Mouse (Mus musculus) heart, embryonic 10.5 days (tissue): ENCODE measurements at regions not wholly inside any gene's neighbourhood (a gene's known extent, or its start where the extent isn't known, plus 50 kb on each side); places are given as distances from the start of the nearest gene placed in this dataset.
"Not testable (repeated sequence)": the region's sequence is repeated elsewhere in the genome, so short reads cannot be mapped to it uniquely, and the experiment has no call there.

ENCODE experiments used
- DNase-seq: peaks from one replicate; pipeline ENCODE4 v3.0.0-alpha.2; 2017; ENCODE audit warnings: low spot score
- H3K27ac ChIP-seq: fragments of 300-500 bp; sonication (generic); 2 replicates; pipeline ENCODE4 v1.5.1; 2016; ENCODE audit warnings: mild to moderate bottlenecking
- H3K27me3 ChIP-seq: fragments of 300-500 bp; sonication (generic); 2 replicates; pipeline ENCODE4 v1.6.1; 2016; ENCODE audit warnings: mild to moderate bottlenecking; ENCODE audit not compliant: poor library complexity, insufficient read depth, severe bottlenecking
- H3K36me3 ChIP-seq: fragments of 300-500 bp; sonication (generic); 2 replicates; pipeline ENCODE4 v1.6.1; 2016; ENCODE audit warnings: mild to moderate bottlenecking, moderate library complexity
- H3K4me1 ChIP-seq: fragments of 300-500 bp; sonication (generic); 2 replicates; pipeline ENCODE4 v1.6.1; 2016; ENCODE audit warnings: mild to moderate bottlenecking
- H3K4me3 ChIP-seq: fragments of 300-500 bp; sonication (generic); 2 replicates; pipeline ENCODE4 v1.5.1; 2016; ENCODE audit warnings: mild to moderate bottlenecking, moderate library complexity
- H3K9me3 ChIP-seq: fragments of 300-500 bp; sonication (generic); 2 replicates; pipeline ENCODE4 v1.6.1; 2016; ENCODE audit warnings: mild to moderate bottlenecking, moderate library complexity
- WGBS: fragments of 180-500 bp; shearing (Covaris S2); methylation state at CpG from one replicate; pipeline ENCODE4 v1.1.7; 2016; 5-methylcytosine and 5-hydroxymethylcytosine counted together

GRCm38 (mm10) chr9:27515427-27516110 lies 119.0 kb downstream of the Spata19 start:
- no peak for DNase-seq
- Histone ChIP-seq H3K27ac (no peak overlapping the region), H3K36me3 (no peaks in the 10 kb centered on the region), H3K27me3 (no peaks in the 10 kb centered on the region), H3K4me3 (no peak overlapping the region), H3K9me3 (no peaks in the 10 kb centered on the region), H3K4me1 (no peaks in the 10 kb centered on the region)
- 91% methylated on average over 4 of the region's 4 CpGs for WGBS

- Histone ChIP-seq H3K27ac (no peak overlapping the region), H3K4me3 (no peak overlapping the region), H3K4me1 (no peaks in the 10 kb centered on the region), H3K27me3 (no peaks in the 10 kb centered on the region), H3K36me3 (no peaks in the 10 kb centered on the region), H3K9me3 (no peaks in the 10 kb centered on the region)
- no peak for DNase-seq
- 48% methylated on average over 4 of the region's 4 CpGs for whole genome bisulfite sequencing
Observed at GRCm38 (mm10) chr9:27518031-27518430, 121.4 kb downstream of the Spata19 start.

- WGBS: 72% methylated on average over 5 of the region's 5 CpGs
- Histone ChIP-seq H3K4me3 (no peak overlapping the region), H3K9me3 (no peaks in the 10 kb centered on the region), H3K4me1 (no peaks in the 10 kb centered on the region), H3K36me3 (no peaks in the 10 kb centered on the region), H3K27ac (no peak overlapping the region), H3K27me3 (no peaks in the 10 kb centered on the region)
- DNase-seq: no peak
Observed at GRCm38 (mm10) chr9:27519711-27520110, 123.1 kb downstream of the Spata19 start.

GRCm38 (mm10) chr9:27521181-27521580 lies 124.6 kb downstream of the Spata19 start:
- H3K27ac ChIP-seq: no peak overlapping the region
- H3K36me3 ChIP-seq: no peaks in the 10 kb centered on the region
- no peaks in the 10 kb centered on the region for H3K9me3 ChIP-seq
- 61% methylated on average over 3 of the region's 3 CpGs for WGBS
- no peaks in the 10 kb centered on the region for H3K4me1 ChIP-seq
- H3K4me3 ChIP-seq: no peak overlapping the region
- DNase-seq: no peak
- H3K27me3 ChIP-seq: no peaks in the 10 kb centered on the region

GRCm38 (mm10) chr9:27526681-27527080 lies 130.1 kb downstream of the Spata19 start:
- Histone ChIP-seq H3K4me3 (no peak overlapping the region), H3K27me3 (no peaks in the 10 kb centered on the region), H3K36me3 (no peaks in the 10 kb centered on the region), H3K4me1 (no peaks in the 10 kb centered on the region), H3K27ac (no peak overlapping the region), H3K9me3 (no peaks in the 10 kb centered on the region)
- WGBS: 84% methylated on average over 3 of the region's 3 CpGs
- no peak for DNase-seq

- Histone ChIP-seq H3K27me3 (no peaks in the 10 kb centered on the region), H3K27ac (no peak overlapping the region), H3K4me1 (no peaks in the 10 kb centered on the region), H3K4me3 (no peak overlapping the region), H3K36me3 (no peaks in the 10 kb centered on the region), H3K9me3 (no peaks in the 10 kb centered on the region)
- no peak for DNase-seq
- 57% methylated on average over 5 of the region's 5 CpGs for WGBS
Observed at GRCm38 (mm10) chr9:27538480-27538879, 141.9 kb downstream of the Spata19 start.

GRCm38 (mm10) chr9:27541585-27542151 lies 145.1 kb downstream of the Spata19 start:
- DNase-seq: no peak
- no peak overlapping the region for H3K27ac ChIP-seq
- no peaks in the 10 kb centered on the region for H3K27me3 ChIP-seq
- H3K9me3 ChIP-seq: no peaks in the 10 kb centered on the region
- H3K4me3 ChIP-seq: no peak overlapping the region
- 72% methylated on average over 2 of the region's 2 CpGs for WGBS
- H3K4me1 ChIP-seq: no peaks in the 10 kb centered on the region
- H3K36me3 ChIP-seq: no peaks in the 10 kb centered on the region

- not testable (repeated sequence) for DNase-seq, H3K27me3 ChIP-seq
Observed at GRCm38 (mm10) chr9:27554697-27555096, 158.1 kb downstream of the Spata19 start.

GRCm38 (mm10) chr9:27556315-27557225 lies 160.0 kb downstream of the Spata19 start:
- DNase-seq: no peak

More at GRCm38 (mm10) chr9:27554697-27555096, 158.1 kb downstream of the Spata19 start:
- H3K9me3 ChIP-seq, H3K4me3 ChIP-seq, H3K27ac ChIP-seq, H3K36me3 ChIP-seq, H3K4me1 ChIP-seq: not testable (repeated sequence)

GRCm38 (mm10) chr9:27557886-27558285 lies 161.3 kb downstream of the Spata19 start:
- H3K27me3 ChIP-seq: no peaks in the 10 kb centered on the region
- peaks cover 8% of the 10 kb centered on the region; the same call in 1 of the 2 replicates for H3K4me1 ChIP-seq
- H3K9me3 ChIP-seq: no peaks in the 10 kb centered on the region
- H3K4me3 ChIP-seq: no peak overlapping the region
- H3K27ac ChIP-seq: no peak overlapping the region
- no peaks in the 10 kb centered on the region for H3K36me3 ChIP-seq
- no peak for DNase-seq
- 59% methylated on average over 1 of the region's 1 CpGs for WGBS

More at GRCm38 (mm10) chr9:27556315-27557225, 160.0 kb downstream of the Spata19 start:
- Histone ChIP-seq H3K27me3 (no peaks in the 10 kb centered on the region), H3K27ac (no peak overlapping the region), H3K4me3 (no peak overlapping the region), H3K9me3 (no peaks in the 10 kb centered on the region), H3K4me1 (peaks cover 8% of the 10 kb centered on the region; the same call in 1 of the 2 replicates), H3K36me3 (no peaks in the 10 kb centered on the region)
- WGBS: 22% methylated on average over 6 of the region's 6 CpGs

- Histone ChIP-seq H3K27me3 (no peaks in the 10 kb centered on the region), H3K9me3 (no peaks in the 10 kb centered on the region), H3K4me3 (no peak overlapping the region), H3K27ac (no peak overlapping the region), H3K4me1 (peaks cover 8% of the 10 kb centered on the region; the same call in 1 of the 2 replicates), H3K36me3 (no peaks in the 10 kb centered on the region)
- WGBS: 73% methylated on average over 3 of the region's 3 CpGs
- DNase-seq: no peak
Observed at GRCm38 (mm10) chr9:27558286-27558685, 161.7 kb downstream of the Spata19 start.

- Histone ChIP-seq H3K4me1 (no peaks in the 10 kb centered on the region), H3K36me3 (no peaks in the 10 kb centered on the region), H3K4me3 (no peak overlapping the region), H3K27me3 (no peaks in the 10 kb centered on the region), H3K27ac (no peak overlapping the region), H3K9me3 (no peaks in the 10 kb centered on the region)
- DNase-seq: no peak
- WGBS: 75% methylated on average over 8 of the region's 8 CpGs
Observed at GRCm38 (mm10) chr9:27568372-27569053, 171.9 kb downstream of the Spata19 start.

- H3K36me3 ChIP-seq: no peaks in the 10 kb centered on the region
- no peak overlapping the region for H3K4me3 ChIP-seq
- 90% methylated on average over 7 of the region's 7 CpGs for WGBS
- H3K9me3 ChIP-seq: no peaks in the 10 kb centered on the region
- DNase-seq: no peak
- H3K4me1 ChIP-seq: no peaks in the 10 kb centered on the region
- no peak overlapping the region for H3K27ac ChIP-seq
- H3K27me3 ChIP-seq: no peaks in the 10 kb centered on the region
Observed at GRCm38 (mm10) chr9:27569054-27569387, 172.4 kb downstream of the Spata19 start.
